Mouse (Mus musculus) cortical plate, adult 2 months (tissue): Measurements from ENCODE around the gene Ang.
A peak's percentile ranks its signal among the peaks of the same experiment; 100 is the strongest.
"Not testable (repeated sequence)": the region's sequence is repeated elsewhere in the genome, so short reads cannot be mapped to it uniquely, and the experiment has no call there.

Experiments
- CTCF ChIP-seq: fragments of 200-500 bp; IDR thresholded peaks from 2 replicates; pipeline ENCODE4 v1.5.1; 2011; ENCODE audit warnings: mild to moderate bottlenecking, control low read depth, low read length; ENCODE audit not compliant: insufficient read depth; ENCODE audit errors: extremely low read depth
- POLR2A ChIP-seq: fragments of 200-500 bp; IDR thresholded peaks from 2 replicates; pipeline ENCODE4 v1.6.1; 2011; ENCODE audit warnings: mild to moderate bottlenecking, low read length, control low read depth; ENCODE audit not compliant: insufficient read depth; ENCODE audit errors: extremely low read depth

- TF ChIP-seq CTCF, result peak; percentile 58
- TF ChIP-seq POLR2A, result not testable (repeated sequence)
Measured at GRCm38 (mm10) chr14:51098300-51098699, 7.3 kb downstream of the Ang start.
